Mouse (Mus musculus): ENCODE data around the gene Naaa.

Naaa gene

GRCm38 (mm10) chr5:92215308-92215707 is 62.7 kb downstream of the Naaa start, which contains the start of gene U90926:
Gene U90926, minus strand, starts transcription at chr5:92215408.
- no peak for DNase-seq (ENCODE audit: low spot score in 2 of 2)

GRCm38 (mm10) chr5:92212231-92212630 is 65.7 kb downstream of the Naaa start:
- DNase-seq (ENCODE audit: low spot score in 2 of 2): no peak

- DNase-seq (ENCODE audit: low spot score in 2 of 2): no peak
Observed at GRCm38 (mm10) chr5:92210205-92210604, 67.8 kb downstream of the Naaa start.

Measured in thymus, postnatal 10 days (tissue).